Mouse (Mus musculus) layer of hippocampus, postnatal 14 days (tissue): ENCODE measurements at regions not wholly inside any gene's neighbourhood (a gene's known extent, or its start where the extent isn't known, plus 50 kb on each side); places are given as distances from the start of the nearest gene placed in this dataset.

Source experiments
- DNase-seq, 2 experiments: peaks; one replicate each; pipeline ENCODE4 v3.0.0; 2021 to 2022; ENCODE audit warnings: low spot score in 2 of 2, mixed read lengths in 1 of 2

GRCm38 (mm10) chr6:148548138-148548778 lies 104.1 kb upstream of the Tmtc1 start:
- no peak for DNase-seq

- no peak for DNase-seq
Measured at GRCm38 (mm10) chr6:148543047-148543446, 98.9 kb upstream of the Tmtc1 start.

- no peak for DNase-seq
Measured at GRCm38 (mm10) chr6:148541981-148542380, 97.8 kb upstream of the Tmtc1 start.

- DNase-seq = no peak
Measured at GRCm38 (mm10) chr6:148539207-148539960, 95.2 kb upstream of the Tmtc1 start.

- no peak for DNase-seq
Measured at GRCm38 (mm10) chr6:148534364-148534763, 90.2 kb upstream of the Tmtc1 start.

GRCm38 (mm10) chr6:148531068-148531467 lies 86.9 kb upstream of the Tmtc1 start:
- no peak for DNase-seq

GRCm38 (mm10) chr6:148528611-148529010 lies 84.4 kb upstream of the Tmtc1 start:
- no peak for DNase-seq

- DNase-seq = no peak
Measured at GRCm38 (mm10) chr6:148522893-148523292, 78.7 kb upstream of the Tmtc1 start.

GRCm38 (mm10) chr6:148517536-148518245 lies 73.5 kb upstream of the Tmtc1 start:
- no peak for DNase-seq

GRCm38 (mm10) chr6:148516654-148517053 lies 72.5 kb upstream of the Tmtc1 start:
- DNase-seq = no peak

GRCm38 (mm10) chr6:148515105-148515504 lies 70.9 kb upstream of the Tmtc1 start:
- no peak for DNase-seq

GRCm38 (mm10) chr6:148514645-148515044 lies 70.5 kb upstream of the Tmtc1 start:
- DNase-seq = no peak

GRCm38 (mm10) chr6:148514124-148514523 lies 69.9 kb upstream of the Tmtc1 start:
- no peak for DNase-seq

GRCm38 (mm10) chr6:148513134-148513533 lies 68.9 kb upstream of the Tmtc1 start:
- DNase-seq = no peak

- DNase-seq = no peak
Measured at GRCm38 (mm10) chr6:148505325-148505724, 61.1 kb upstream of the Tmtc1 start.

GRCm38 (mm10) chr6:148500251-148501179 lies 56.3 kb upstream of the Tmtc1 start:
- peak in 1 of 2 experiments; percentile 21 for DNase-seq
